Mouse (Mus musculus) lung, postnatal 4 days (tissue): ENCODE measurements around the gene Rusc2.

Experiments used
- DNase-seq, 2 experiments: peaks; one replicate each; pipeline ENCODE4 v3.0.0; 2021

Gene Rusc2

GRCm38 (mm10) chr4:43417269-43418062, 35.7 kb downstream of the Rusc2 start:
- no peak for DNase-seq

DNA sequence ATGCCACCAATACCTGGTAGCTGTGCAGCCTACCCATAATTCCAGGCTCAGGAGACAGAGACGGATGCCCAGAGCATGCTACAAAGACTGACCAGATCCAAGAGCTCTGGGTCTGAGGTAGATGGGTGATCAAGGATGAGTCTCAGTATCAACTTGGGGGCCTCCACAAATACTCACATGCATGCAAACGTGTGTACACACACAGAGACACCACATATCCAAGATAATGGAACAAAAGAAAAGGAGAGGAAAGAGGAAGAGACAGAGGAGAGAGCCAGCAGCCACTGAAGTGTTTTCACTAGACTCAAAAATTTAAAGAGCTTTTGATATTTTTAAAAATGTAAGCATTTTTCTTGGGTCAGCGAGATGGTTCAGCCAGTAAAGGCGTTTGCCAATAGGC, 36.7 kb downstream of the Rusc2 start:
- DNase-seq: no peak

GRCm38 (mm10) chr4:43418973-43419656, 37.3 kb downstream of the Rusc2 start:
- no peak for DNase-seq

DNA sequence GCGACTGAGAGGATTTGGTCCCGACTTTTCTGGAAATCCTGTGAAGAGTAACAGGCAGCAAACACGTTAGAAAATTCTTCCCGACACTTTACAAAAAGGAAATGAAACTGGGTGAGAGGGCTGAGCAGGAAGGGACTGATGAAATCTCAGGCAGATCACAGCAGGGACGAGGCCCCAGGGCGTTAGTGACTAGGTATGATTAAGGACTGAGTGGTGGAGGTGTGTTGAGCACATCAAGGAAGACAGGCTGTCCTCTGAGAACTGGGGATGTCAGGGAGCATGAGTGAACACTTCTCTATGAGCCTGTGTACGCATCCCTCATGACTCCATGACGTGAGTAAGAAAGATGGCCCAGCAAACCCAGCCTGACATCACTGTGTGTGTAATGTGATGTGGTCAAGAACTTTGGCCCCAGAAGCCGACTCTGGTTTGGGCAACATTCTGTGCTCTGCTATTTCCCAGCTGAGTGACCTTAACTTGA, 38.1 kb downstream of the Rusc2 start:
- DNase-seq: no peak

- peak; percentile 71 to 86 for DNase-seq
Observed at GRCm38 (mm10) chr4:43420305-43420704, 38.5 kb downstream of the Rusc2 start.

- no peak for DNase-seq
Observed at GRCm38 (mm10) chr4:43421632-43422240, 40.0 kb downstream of the Rusc2 start.

DNA sequence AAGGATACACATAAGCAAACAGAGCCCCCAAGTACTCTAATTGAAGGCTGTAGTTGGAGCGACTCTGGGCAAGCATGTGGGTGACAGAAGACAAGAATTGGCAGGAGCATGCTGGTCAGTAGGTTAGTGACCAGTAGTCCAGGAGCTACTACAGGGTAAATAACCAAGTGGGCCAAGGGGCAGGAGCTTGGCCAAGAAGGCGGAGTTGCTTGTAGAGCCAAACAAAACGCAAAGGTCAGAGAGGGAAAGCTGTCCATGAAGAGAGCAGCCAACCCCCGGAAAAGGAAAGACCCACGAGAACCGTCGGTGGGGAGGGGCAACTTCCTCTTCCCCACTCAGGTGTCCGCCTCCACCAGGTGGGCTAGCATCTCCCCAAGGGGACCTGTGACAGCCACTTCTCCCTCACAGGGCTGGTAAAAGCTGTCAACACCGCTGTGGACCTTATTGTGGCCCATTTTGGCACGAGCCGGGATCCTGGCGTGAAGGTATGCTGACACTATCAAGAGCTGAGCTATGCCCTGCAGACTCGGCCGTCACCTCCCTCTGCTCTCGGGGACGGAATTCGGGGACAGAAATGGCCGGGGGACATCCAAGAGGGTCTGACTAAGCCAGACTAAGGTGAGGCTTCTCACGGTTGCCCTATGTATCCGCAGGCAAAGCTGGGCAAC, 41.6 kb downstream of the Rusc2 start:
- no peak for DNase-seq

GRCm38 (mm10) chr4:43424072-43424471, 42.3 kb downstream of the Rusc2 start:
- no peak for DNase-seq

DNA sequence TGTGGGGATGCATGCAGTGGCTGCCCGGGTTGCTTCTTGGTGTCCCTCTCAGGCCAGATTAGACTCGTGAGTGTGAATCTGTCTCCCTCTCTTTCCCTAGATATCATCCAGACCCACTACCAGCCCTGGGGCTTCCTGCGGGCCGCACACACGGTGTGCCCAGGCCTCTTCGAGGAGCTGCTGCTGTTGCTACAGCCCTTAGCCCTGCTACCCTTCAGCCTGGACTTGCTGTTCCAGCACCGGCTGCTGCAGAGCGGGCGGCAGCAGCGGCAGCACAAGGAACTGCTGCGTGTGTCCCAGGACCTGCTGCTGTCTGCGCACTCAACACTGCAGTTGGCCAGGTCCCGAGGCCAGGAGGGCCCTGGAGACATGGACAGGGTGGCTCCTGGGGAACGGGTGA, 43.4 kb downstream of the Rusc2 start:
- DNase-seq: peak in 1 of 2 experiments; percentile 23

- DNase-seq: peak in 1 of 2 experiments; percentile 34
Observed at GRCm38 (mm10) chr4:43425648-43426380, 44.0 kb downstream of the Rusc2 start.

GRCm38 (mm10) chr4:43426487-43426886, 44.7 kb downstream of the Rusc2 start:
- no peak for DNase-seq

DNA sequence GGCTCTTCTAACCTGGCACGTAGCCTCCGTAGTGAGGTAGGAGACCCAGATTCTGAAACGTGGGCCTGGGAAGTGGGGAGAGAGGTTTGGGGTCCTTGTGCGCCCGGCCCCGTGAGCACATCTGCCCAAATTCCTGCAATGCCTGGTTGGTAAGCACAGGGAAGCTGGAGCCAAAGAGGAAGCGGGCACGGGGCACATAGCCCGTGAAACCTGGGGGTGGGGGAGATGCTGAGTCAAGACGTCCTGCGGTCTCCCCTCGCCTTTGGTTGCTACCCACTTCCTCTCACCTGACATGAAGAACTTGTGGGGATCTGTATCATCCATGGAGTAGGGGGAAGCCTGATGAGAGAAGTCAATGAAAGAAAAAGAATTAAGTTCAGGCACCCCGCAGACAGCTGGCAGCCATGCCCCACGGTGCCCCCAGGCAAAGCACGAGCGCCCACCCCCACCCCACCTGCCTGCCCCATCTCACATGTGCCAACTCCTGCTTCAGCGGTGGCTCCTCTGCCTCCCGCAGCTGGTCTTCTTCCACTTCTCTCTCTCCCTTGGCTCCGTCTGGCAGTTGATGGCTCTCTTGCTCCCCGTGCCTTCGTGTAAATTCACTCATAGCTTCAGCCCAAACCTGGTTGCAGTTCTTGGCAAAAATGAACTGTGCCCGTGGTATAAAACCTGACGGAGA, 45.9 kb downstream of the Rusc2 start:
- no peak for DNase-seq

GRCm38 (mm10) chr4:43428180-43428861, 46.5 kb downstream of the Rusc2 start:
- no peak for DNase-seq

GRCm38 (mm10) chr4:43428946-43429345, 47.2 kb downstream of the Rusc2 start, which contains the start of gene Fam166b:
TSS of gene Fam166b (minus strand) at chr4:43429134.
- peak; percentile 59 to 72 for DNase-seq

- peak; percentile 75 to 87 for DNase-seq
Observed at GRCm38 (mm10) chr4:43431690-43432089, 49.9 kb downstream of the Rusc2 start.

- no peak for DNase-seq
Observed at GRCm38 (mm10) chr4:43432832-43433231, 51.1 kb downstream of the Rusc2 start.

DNA sequence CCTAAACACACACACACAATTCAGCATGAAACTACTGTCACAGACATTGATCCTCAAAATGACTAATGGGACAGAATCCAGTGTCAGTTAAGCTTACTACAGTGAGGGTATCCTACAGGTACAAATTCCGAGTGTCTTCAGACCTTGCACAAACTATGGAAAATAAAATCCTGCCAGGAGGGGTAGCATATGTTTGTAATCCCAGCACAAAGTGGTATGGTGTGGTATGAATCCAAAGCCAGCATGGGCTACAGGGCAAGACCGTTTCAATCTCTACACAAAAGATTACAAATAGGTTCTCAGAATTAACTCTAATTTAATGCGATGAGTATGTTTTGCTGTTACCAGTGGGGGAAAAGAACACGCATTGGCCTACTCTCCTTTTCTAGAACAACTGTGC, 59.9 kb downstream of the Rusc2 start, which contains the start of gene Tesk1:
Gene Tesk1 (plus strand): TSS at position 301 of the 400 bp plus-strand sequence.
- DNase-seq: no peak

DNA sequence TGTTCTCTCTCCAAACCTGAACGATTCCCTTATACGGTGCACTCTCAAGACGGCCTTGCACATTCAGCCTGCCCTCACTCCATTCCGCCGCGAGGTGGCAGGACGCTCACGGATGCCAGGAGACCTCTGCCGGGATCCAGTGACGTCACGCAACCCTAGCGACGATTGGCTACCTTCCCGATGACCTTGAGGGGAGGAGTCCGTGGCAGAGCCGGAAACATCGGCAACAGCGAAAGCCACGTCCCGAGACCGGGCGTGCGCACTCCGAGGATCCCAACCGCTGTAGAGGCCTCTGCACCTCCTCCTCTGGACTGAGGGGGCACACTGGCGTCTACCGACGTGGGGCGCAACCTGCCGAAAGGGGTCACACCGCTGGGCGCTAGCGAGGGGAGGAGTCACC, 60.3 kb downstream of the Rusc2 start:
- DNase-seq: peak; percentile 99 to 100

DNA sequence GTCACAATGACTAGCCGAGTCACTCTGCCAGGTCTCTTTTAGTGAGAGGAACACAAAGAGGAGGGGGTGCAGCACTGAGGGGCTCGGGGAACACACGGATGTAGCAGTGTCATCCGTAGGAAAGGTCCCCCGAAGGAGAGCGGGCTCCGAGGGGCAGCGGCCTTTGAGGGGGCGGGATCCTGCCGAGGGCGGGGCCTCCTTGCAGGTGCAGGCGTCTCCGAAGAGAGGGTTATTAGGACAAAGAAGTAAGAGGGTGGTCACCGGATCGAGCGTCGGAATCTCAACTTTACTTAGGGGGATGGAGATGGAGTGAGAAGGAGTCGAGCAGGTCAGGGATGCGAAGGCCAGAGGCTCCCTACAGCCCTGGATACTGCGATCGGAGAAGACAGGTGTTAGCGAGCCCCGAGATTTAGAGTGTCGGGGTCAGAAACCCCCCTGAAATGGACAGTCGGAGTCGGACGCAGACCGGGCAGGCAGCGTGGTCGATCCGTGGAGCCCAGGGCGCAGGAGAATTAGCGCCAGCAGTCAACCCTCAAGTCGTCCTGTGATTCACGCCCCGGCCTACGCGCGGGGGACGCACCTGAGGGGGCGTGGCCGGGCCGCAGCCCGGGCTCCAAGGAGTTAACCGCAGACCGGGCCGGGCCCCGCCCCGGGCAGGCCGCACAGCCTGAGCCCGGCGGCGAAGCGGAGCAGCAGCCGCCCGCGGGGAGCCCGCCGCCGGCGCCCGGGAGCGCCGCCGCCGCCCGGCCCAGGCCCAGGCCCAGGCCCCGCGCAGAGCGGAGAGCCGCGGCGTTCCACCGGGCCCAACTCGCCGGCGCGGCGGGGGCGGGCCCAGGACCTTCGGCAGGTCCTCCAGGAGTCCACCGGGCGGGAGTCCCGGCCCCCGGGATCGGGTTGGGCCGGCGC, 60.9 kb downstream of the Rusc2 start:
- DNase-seq: peak; percentile 81 to 91

DNA sequence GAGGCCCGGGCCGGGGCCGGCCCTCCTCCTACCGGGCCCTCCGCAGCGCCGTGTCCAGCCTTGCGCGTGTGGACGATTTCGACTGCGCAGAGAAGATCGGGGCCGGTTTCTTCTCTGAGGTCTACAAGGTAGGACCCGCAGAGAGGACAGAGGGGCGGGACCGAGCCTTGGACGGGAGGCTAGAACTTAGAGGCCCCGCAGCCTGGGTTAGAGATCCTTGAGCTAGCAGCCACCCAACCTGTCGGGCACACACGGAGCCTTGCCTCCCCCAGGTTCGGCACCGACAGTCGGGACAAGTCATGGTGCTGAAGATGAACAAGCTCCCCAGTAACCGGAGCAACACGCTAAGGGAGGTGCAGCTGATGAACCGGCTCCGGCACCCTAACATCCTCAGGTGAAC, 61.7 kb downstream of the Rusc2 start:
- peak in 1 of 2 experiments; percentile 44 for DNase-seq
